Mouse (Mus musculus) embryo, embryonic 9.5 days (tissue): ENCODE results near the gene Gm9970.

Experiments
- DNase-seq: peaks from one replicate; pipeline ENCODE4 v3.0.0-alpha.2; 2017; ENCODE audit errors: extremely low spot score

Gm9970 gene

DNA sequence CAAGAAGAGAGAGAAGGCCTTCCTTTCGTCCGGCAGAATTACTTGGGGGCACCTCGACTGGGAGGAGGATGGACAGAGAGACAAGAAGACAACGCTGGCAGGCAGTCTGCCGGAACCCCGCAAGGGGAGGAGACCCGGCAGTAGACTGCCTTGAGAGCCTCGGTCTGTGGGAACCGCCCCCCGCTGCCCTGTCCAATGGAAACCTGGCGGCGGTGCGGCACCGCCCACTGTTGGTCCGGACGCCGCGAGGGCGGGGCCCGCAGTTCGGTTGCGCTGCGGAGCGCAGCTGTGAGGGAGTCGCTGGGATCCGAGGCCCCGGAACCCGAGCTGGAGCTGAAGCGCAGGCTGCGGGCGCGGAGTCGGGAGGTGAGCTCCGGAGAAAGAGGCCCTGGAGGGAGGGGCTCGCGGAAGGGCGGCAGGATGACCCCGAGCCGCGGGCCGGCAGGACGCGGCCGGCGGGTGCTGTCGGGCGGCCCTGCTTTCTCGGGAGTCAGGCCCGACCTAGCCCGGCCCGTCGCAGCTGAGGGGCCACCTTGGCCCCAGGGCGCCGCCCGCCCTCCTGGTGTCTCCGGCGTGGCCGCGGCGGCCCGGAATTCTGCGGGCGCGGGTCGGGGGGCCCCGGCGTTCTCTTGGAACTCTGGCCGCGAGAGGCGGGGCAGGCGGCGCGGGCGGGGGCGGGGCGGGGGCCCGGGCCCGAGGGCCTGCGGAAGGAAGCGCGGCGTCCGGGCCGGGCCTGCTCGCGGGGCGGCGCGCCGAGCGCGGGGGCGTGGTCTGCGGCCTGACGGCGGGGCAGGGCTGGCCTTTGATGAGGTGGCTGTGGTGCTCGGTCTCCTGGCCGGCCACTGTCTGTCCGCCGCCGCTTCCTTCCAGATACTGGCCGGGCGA, at the start of gene Gm9970, which contains the start of gene Nrbp1:
Gm9970 (minus strand) TSS at position 596 of the 885 bp plus-strand sequence.
Nrbp1 (plus strand) TSS at position 228 of the 885 bp plus-strand sequence.
- DNase-seq: peak; percentile 93

DNA sequence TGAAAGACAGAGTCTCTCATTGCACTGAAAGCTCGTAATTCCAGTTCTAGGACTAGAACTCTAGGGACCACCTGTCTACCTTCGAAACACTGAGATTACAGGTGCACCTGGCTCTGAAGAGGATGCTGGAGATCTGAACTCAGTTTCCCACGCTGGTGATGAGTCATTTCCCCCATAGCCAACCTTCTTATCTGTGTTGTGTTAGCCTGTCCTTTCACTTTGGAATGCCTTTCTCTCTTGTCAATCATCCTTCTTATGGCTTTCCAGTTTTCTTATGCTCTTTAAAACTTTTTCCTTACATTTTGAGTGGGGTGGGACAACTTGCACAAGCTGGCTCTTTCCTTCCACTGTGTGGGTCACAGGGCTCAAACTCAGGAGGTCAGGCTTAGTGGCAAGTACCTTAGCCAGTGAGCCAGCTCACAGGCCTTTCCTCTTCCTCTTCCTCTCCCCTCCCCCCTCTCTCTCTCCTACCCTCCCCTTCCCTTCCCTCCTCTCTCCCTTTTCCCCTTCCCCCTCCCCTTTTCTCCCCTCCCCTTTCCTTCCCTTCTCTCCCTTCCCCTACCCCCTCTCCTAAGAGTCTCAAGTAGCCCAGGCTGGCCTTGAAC, 48.7 kb upstream of the Gm9970 start:
- no peak for DNase-seq

DNA sequence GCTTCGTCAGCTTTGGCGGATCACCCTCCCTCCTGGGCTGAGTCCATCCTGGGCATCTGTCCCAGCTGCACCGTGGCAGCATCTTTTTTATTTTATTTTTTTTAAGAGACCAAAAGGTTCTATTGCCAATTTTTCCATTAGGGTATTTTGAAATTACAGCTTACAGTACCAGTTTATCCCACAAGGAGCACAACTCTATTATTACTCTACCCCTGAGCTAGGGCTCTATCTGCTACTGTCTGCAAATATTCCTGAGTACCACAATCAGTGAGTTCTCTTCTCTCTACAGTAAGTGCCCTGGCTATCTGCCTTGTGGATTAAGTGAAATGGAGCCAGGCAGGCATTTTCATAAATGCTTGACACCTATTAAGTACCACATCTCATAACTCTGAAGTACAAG, 47.6 kb upstream of the Gm9970 start:
- no peak for DNase-seq

DNA sequence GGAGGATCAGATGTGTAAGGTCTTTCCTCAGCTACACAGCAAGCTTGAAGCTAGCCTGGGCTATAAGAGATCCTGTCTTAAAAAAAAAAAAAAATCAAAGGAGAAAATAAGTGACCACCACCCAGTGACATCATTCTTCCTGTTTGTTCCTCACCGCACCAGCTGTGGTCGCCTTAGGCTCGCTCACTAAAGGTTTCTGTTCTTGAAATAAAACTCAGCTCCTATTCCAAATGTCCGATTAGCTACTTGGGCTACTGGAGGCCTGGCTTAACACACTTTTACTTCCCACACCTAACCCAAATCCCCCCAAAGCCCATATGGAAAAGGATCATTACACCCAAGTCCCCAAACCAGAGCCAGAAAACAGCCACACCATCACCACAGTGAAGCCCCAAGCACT, 47.2 kb upstream of the Gm9970 start:
- DNase-seq: no peak

DNA sequence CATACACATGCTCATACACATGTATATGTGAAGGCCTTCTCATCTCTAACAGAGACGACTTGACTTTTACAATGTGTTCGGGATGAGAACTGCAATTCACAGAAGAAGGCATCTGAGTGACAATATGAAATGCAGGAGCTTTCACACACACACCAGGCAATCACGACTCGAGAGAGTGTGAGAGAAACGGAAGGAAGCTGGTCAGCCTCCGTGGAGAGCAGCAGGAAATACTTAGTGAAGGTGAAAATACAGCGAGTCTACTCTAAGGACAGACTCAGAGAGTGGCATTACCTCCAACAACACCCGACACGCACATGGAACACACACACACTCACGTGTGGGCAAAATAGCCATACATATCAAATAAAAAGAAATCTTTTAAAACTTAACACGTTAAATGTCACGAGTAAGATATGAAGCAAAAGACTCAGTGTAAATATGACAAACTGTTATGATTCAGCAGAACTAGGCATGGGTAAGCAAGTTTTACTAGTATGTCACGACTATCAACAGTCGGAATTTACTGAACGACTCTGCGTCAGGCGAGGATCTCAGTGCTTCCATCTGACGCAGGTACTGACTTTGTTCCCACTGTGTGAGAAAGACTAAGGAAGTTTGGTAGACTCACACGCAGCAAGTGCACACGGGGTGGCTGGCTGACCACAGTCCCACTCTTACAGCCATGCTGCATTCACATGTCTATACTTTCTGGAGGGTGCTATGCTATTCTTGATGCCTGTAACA, 38.4 kb upstream of the Gm9970 start:
- no peak for DNase-seq

DNA sequence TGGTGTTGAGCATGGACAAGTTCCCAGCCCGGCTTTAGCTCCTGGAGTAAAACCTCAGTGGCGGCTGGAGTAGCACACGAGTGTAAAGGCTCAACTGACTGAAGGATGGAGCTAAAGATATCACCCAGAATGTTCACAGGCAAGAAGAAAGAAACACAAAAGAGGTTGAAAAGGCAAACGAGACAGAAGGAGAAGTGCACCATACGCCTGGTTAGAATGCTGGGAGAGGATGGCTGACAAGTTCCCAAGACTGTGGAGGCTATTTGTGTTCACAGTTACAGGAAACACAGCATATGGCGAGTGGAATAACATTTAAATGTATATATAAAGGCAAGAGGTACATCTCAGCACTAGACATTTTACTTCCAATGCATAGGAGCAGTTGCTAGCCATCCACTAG, 32.0 kb upstream of the Gm9970 start:
- DNase-seq: no peak

DNA sequence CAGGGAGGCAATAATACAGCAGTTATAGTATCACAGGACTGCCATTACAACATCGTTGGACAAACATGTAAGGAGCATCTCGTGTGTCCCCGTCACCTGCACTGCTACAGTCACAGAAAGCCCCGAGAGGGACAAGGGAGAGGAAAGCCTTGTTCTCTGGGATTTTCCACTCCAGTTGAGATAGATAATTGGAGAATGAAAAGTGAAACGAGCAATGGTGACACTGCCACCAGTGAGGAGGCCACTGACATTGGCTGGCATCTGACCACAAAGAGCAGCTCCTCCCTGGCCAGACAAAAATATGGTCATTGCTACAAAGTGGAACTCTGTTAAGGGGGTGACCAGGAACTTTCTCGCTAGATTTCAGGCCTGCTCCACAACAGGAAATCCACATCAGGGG, 26.7 kb upstream of the Gm9970 start:
- DNase-seq: no peak

DNA sequence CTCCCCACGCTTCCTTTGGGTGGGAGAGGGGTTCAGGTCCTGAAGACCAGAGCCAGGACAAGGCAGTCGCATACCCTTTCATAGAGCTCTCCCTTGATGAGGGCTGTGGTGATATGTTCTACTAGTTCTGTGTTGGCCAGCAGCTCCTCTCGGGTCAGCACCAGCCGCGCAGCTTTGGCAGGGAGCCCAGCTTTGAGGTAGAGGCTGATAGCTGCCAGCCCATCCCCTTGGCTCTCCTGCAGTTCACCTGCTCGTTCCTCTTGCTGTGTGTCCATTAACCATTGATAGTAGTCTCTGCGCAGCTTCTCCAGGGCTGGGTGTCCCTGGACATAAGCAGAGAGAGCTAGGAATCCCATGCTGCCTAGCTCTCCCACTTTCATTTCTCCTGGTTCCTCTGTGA, 25.1 kb upstream of the Gm9970 start:
- DNase-seq: no peak

DNA sequence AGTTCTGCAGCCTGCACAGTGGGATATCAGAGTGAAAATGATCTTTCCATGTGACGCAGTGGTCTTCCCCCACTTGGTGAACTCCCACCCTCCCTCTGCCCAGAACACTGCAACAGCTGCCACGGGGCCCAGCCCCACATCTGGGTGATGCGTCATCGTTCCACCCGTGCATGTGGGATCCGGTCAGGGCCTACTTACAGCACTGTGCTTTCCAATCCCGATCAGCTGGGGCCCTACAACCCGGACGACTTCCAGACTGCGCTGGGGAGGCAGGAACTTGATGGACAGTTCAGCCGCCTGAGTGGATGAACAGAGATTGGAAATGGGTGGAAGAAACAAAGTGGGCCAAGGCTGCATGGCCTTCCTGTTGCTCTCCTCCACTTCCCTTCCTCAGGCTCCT, 16.6 kb upstream of the Gm9970 start:
- DNase-seq: no peak

DNA sequence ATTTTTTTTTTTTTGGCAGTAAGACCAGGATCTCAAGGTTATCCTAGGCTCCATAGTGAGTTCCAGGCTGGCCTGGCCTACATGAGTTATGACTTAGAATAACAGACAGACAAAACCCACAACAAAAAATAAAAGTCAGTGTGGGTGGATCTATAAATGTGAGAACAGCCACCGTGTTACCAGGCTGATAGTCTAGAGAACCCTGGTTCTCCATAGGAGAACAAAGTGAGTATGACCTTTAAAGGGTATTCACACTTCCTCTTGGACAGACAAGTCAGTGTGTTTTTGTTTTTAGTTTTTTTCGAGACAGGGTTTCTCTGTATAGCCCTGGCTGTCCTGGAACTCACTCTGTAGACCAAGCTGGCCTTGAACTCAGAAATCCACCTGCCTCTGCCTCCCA, 14.9 kb upstream of the Gm9970 start:
- no peak for DNase-seq

DNA sequence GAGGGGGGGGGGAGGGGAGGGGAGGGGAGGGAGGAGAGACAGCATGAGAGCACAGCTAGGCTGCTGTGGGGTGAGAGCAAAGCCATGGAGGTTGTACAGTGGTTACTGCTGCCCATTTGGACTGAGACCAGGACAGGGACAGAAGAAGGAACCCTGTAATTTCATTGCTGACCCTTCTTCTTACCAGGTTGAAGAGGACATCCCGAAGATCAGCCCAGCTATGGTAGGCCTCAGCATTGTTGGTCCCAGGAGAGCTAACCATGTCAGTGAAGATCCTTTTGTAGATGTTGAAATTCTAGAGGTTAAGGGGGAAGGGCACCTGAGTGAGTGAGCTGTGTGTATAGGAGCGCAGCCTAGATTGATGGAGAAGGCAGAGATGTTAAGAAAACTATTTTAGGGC, 14.3 kb upstream of the Gm9970 start:
- DNase-seq: no peak

DNA sequence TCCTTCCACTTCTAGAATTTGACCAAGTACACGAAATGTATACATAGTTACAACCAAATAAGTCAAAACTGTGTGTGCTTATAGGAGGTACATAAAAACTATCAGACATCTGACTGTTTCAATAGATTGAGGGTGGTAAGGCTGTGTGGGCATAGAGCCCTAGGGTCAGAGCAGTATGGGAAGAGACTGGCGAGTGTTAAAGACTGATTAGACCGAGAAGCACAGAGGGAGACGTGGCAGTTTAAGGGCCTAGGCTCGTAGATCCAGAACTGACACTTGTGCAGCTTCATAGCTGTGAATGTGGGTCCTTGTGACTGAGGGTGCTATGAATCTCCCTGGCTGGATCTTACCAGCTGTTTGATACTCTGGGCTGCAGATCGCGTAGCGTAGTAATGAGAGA, 13.9 kb upstream of the Gm9970 start:
- no peak for DNase-seq

DNA sequence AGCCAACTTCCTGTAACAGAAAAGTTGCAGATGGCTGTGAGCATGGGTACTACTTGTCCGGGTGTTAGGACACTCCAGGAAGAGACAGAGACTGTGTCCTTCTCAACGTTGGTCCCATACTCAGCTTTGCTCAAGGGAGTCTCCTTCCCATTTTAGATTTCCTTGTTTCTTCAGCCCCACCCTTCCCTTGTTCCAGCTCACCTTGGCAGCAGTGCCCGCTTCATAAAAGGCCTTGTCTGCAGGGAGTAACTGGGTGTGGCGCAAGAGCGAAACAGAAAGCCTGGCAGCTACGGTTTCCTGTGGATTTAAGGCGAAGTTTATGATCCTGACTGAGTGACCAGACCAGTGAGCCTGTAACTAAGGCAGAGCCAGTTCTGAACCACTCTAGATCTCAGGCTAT, 13.4 kb upstream of the Gm9970 start:
- DNase-seq: no peak

DNA sequence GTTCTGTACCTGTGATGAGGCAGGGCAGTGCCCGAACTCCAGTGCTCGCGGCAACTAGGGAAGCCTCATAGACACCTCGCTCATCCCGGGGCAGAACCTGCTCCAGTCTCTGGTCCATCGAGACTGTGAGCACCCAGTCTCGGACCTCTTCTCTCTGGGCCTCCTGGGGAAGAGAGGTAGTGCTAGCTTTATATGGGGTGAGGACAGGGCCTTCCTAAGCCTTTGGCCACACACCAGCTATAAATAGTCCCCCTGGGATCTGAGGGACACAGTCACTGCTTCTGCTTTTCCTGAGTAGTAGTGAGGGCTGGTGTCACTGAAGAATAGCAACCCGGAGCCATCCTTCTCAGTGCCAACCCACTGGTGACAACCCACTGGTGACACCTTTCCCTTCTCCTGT, 12.8 kb upstream of the Gm9970 start:
- no peak for DNase-seq

DNA sequence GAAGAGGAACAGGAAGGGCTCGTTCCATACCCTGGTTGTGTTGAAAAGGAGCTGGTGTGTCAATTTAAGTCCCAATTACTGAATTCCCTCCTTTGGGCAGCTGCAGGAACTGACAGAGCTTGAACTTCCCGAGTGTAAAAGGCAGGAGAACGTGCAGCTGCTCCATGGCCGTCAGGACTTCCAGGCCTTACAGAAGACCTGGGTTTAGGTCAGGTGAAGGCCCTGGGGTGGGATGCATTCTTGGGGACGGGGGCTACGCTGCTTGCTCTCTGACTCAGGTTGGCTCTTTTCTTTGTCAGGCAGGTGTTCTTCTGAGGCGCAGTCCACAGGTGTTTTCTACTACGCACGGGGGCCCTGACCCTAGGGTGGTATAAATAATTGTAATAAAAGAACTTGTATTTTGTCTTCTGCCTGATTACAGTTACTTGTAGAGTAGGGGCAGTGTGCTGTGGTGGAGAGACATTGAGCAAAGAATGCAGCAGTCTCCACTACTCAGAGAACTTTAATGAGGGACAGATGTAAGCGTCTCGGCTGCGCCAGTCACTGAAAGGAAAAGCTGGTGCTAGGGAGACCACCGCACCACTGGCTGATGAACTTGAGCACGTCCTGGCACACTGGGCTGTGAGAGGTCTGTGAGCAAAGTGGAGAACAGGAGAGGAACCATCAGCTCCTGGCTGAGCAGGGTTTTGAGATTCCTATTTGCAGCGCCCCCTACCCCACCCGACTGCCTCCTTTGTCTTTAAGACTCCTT, 11.9 kb upstream of the Gm9970 start:
- DNase-seq: peak; percentile 3

DNA sequence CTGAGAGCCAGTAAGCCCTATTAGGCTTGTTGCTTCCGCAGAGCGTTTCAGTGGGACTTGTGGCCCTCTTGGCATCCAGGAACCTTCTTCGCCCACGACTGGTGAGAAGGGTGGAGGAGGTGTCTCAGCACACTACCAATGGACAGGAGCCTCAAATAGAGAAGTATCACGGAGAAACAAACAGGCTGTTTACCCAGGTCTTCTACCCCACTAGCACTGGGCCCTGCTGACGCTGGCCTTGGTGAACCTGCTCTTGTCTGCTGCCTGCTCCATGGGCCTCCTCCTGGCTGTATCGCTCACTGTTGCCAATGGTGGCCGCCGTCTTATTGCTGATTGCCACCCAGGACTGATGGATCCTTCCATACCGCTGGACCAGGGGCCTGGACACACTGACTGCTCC, 11.1 kb upstream of the Gm9970 start:
- no peak for DNase-seq

DNA sequence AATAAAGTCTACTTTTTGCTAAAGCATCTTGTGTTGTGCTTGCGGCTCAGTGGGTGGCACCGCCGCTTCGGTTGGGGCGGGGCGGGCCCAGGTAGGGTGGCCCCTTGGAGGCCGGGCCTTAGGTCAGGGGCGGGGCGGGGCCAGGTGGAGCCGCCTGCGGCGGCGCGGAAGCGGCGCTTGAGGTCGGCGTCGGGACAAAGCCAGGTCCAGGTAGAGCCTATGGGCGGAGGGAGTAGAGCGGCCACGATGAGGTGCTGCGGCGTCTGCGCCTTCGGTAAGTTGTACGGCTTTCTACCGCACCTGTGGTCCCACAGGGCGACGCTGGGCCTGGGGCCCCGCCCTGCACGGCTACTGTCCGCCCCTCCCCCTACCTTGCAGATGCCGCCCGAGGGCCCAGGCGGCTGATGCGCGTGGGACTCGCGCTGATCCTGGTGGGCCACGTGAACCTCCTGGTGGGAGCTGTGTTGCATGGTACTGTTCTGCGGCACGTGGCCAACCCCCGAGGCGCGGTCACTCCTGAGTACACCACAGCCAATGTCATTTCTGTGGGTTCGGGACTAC, 10.6 kb upstream of the Gm9970 start, which contains the start of gene Krtcap3:
Krtcap3 (plus strand) TSS at position 151 of the 561 bp plus-strand sequence.
- peak; percentile 57 for DNase-seq

DNA sequence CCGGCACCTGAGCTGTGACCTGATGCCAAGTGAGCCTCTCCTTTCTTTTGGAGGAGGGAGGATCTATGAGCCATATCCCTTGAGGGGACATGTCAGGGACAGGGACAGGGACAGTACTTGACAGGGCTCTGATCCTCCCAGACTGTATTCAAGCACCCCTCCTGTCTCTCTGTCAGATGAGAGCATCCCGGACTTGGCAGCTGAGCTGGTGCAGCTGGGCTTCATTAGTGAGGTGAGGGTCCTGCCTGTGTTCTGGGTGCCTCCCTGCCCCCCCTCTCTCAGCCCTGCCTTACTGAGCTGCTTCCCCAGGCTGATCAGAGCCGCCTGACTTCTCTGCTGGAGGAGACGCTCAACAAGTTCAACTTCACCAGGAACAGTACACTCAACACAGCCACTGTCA, 9.7 kb upstream of the Gm9970 start:
- no peak for DNase-seq

DNA sequence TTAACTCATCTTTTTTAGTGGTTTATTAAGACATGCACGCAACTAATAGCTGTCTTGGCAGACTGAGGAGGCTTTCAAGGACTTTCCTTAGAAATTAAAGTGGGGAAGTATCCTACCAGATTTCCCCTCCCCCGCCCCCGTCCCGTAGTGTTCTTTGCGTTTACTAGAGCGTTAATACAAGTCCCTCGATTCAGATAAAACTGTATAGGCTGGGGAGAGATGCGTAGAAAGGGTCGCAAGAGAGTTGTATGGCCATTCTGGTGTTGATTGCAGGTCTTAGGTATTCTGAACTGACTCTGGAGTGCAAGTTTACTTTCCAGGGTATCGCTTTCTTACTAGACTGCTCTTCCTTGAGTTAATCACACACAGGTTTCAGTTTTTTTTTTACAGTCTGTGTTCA, 1.2 kb upstream of the Gm9970 start:
- DNase-seq: no peak

DNA sequence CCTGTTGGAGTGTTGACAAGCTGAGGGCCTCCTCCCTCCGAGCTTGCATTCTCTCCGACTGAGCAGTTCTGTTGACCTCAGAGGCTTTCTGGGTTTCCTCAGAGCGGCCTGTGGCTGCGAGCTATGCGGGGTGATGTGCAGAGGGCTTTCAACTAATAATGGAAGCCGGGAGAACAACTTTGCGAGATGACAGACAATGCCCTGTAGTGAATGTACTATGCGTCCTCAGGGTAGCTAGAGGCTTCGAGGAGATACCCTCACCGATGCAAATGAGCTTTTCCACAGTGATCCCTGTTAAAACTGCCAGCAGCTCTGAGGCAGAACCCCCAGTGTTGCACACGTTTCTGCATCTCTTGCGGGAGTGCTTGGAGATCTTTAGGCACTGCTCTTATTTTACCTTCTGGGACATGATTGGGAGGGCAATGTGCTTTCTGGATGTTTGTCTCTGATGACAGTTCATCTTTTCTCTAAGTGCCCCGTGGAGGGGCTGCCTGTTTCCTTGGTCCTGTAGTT, 546 bp upstream of the Gm9970 start:
- DNase-seq: no peak

DNA sequence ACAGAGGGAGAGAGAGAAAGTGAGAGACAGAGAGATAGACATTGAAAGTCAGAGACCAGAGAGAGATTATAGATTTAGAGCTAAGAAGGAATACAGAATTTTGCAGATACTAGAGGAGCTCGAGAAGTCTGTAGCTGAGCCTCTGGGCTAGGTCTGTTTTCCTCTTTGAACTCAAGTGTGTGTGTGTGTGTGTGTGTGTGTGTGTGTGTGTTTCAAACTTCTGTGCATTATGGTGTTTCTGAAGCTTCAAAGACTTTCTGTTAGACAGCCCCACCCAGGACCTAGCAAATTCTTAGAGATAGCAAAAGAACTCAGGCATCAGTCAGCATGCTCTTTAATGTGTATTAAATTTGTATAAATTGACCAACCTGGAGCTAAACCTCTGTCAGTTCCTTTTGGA, 14.4 kb downstream of the Gm9970 start:
- no peak for DNase-seq
